Mouse (Mus musculus) brain, embryonic 14.5 days (tissue): ENCODE results near the gene Ncam2. TPM values are rescaled to one million over a fixed set of nuclear protein-coding genes. Genes with fewer than 3 reads are reported as not detected.
A peak's percentile ranks its signal among the peaks of the same experiment; 100 is the strongest.

Experiments
- DNase-seq: peaks from one replicate; pipeline ENCODE4 v3.0.0-alpha.2; 2011; ENCODE audit warnings: low read depth
- CTCF ChIP-seq: fragments of 200-500 bp; IDR thresholded peaks from 2 replicates; pipeline ENCODE4 v1.5.1; 2012; ENCODE audit warnings: inconsistent platforms, mild to moderate bottlenecking, moderate library complexity, borderline replicate concordance; ENCODE audit not compliant: insufficient read depth, insufficient read length; ENCODE audit errors: extremely low read depth
- POLR2A ChIP-seq: fragments of 200-500 bp; IDR thresholded peaks from 2 replicates; pipeline ENCODE4 v1.6.1; 2012; ENCODE audit warnings: mild to moderate bottlenecking, inconsistent platforms, borderline replicate concordance; ENCODE audit not compliant: poor library complexity, insufficient read depth, insufficient read length, severe bottlenecking; ENCODE audit errors: extremely low read depth
- polyA plus RNA-seq: library from polyadenylated mRNA; depleted of rRNA; stranded (reverse); fragments of >200 nt; gene quantifications from 2 replicates; pipeline ENCODE4 v1.2.3, GENCODE M21; 2012

Ncam2 gene
- polyA plus RNA-seq, 1 experiment, result 11.5 TPM

DNA sequence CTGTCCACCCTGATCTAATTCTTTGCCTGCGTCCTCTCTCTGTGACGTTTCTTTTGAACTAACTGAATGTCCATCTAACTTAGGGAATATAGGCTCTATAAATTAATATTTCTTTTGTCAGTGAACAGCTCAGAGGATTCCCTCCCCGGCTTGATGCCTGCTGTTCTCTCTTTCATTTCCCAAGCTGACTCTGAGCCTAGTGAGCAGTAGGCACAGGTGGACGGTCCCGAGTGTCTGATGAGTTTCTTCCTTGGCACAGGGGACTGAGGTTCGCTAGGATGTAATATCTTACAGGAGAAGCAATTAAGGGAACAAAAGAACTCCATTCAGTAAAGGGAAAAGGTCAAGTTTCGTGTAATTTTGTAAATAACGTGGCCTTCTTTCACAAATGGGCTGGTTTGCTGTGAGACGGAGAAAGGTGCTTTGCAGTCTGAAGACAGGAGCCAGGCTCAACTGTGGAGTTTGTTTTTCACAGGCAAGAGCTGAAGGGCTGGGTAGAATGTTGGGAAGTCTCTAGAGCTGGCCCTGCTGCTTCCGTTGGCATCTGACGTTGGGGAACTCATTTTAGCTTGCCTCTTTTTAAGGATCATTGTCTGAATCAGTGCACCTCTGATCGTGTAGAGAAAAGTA is 4.0 kb downstream of the Ncam2 start:
- peak; percentile 52 for DNase-seq
- TF ChIP-seq CTCF (no peak), POLR2A (no peak)

DNA sequence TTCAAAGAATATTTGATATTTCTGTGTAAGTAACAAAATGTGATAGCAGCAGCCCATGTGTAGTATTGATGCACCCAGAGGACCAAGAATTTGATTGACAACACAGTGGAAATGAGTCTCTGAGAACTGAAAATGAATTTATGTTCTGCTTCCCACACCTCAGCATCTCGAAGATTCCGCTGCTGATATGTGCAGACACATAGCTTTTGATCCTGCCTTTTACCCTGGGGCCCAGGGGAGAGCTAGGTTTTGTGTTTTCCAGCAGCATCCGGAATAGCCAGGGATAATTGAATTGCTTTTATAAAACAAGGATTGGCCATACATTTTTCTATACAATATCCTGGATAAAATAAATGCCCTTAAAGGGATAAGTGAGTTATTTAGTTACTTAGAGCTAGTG is 20.7 kb downstream of the Ncam2 start:
- no peak for TF ChIP-seq POLR2A

DNA sequence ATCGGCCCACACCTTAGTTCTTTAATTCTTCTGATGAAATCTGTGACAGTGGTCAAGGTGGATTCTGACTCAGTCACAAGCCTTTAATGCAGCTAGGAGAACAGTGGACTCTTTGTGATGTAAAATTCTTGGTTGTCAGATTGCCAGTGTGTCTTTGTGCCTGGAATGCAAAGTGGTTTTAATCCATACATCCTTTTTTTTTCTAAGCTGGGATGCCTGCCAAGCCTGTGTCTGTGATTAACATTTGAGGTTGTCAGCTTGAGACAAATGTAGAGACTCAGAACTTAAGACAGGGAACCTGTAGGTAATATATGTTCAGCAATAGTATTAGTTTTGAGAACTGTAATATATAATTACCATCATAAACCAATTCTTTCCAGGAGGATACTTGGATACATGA is 23.3 kb downstream of the Ncam2 start:
- DNase-seq, result peak; percentile 94
- TF ChIP-seq CTCF (no peak), POLR2A (no peak)

More for the DNA sequence above, 20.7 kb downstream of the Ncam2 start:
- DNase-seq, result peak; percentile 69

DNA sequence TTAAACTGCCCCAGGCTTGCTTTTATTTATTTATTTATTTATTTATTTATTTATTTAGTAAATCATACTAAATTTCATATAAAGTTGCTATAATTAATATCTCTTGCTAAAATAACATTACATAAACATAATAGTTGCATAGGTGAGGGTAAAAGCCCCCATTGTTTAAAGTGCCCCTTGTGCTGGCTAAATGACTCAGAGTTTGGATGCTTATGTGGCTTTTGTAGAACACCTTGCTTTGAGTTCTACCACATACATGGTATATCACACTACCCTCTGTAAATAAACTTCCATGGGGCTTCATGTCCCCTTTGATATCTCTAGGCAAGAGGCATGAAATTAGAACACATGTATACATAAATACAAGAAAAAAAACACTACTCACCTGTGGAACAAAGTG is 23.8 kb downstream of the Ncam2 start:
- DNase-seq, result no peak
- no peak for TF ChIP-seq CTCF
- TF ChIP-seq POLR2A, result no peak

DNA sequence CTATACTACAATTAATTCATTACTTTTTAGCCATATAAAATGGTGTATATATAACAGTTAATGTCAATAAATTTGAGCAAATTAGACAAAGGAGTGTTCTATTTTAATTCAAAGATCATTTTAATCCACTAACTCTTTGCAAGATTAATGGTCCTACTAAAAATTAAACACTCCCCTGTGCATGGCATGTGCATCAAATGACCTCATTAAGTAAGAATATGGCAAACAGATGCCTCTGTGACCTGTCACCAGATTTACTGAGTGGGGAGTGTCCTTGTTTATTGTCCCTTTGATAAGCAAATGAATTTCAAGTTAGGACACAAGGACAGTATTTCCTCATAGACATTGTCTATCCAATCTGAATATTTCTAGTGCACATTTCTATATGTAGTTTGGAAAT is 54.4 kb downstream of the Ncam2 start:
- DNase-seq, result no peak
- TF ChIP-seq POLR2A, result no peak
- no peak for TF ChIP-seq CTCF

DNA sequence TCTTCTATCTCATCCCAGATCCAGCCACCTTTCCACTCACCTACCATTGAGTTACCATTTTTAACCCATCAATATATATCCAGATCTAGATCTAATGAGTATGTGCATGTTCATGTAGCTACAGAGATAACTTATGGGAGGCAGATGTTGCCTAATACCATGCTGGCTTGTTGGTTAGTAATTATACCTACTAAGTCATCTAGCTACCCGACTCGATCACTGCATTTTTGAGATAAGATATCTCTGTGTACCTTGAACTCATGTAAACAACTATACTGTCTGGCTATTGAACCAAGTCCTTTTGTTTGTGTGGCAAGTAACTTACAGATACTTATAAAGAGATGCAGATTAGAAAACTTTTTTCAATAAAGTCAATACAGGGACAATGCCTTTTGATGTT is 59.9 kb downstream of the Ncam2 start:
- TF ChIP-seq POLR2A (no peak), CTCF (no peak)
- no peak for DNase-seq

DNA sequence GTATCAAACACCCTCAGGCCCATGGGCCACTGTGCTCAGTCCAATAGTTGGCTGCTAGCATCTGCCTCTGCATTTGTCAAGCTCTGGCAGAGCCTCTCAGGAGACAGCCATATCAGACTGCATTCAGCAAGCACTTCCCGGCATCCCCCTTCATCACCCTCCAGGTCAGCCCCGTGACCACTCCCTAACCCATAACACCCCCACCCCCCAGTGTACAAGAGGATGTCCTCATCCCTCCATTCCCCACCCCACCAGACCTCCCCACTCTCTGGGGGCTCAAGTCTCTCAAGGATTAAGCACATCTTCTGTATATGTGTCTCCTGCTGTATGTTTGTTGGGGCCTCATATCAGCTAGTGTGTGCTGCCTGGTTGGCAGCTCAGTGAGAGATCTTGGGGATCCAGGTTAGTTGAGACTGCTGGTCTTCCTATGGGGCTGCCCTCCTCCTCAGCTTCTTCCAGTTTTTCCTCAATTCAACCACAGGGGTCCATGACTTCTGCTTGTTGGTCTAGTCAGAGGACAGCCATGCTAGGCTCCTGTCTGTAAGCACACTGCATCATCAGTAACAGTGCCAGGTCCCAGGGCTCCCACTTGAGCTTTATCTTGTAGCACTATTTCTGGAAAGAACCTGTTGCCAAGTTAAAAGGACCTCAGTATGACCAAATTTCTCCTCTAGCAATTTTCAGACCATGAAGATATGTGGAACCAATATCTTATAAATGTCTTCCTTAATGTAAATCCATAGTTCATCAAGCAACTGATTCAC is 73.3 kb downstream of the Ncam2 start:
- no peak for TF ChIP-seq POLR2A
- no peak for TF ChIP-seq CTCF
- no peak for DNase-seq

DNA sequence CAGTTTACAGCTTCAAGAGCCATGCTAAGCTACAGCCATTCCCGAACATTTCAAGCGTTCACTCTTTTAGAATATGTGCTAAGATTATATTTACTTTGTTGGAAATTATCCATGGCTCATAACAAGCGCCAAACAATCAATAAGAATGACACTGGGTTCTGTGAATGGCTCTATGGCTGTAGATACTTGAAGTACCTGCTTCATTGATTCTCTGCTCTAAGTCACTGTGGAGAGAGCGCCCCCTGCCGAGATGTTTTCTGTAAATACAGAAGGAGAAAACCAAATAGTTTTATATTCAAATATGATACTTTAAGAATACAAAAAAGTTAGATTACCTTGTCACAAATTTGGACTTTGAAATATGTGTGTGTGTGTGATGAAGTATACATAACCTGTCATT is 83.7 kb downstream of the Ncam2 start:
- TF ChIP-seq POLR2A, result no peak
- TF ChIP-seq CTCF, result peak; percentile 46; the same call in 1 of the 2 replicates
- peak; percentile 84 for DNase-seq

DNA sequence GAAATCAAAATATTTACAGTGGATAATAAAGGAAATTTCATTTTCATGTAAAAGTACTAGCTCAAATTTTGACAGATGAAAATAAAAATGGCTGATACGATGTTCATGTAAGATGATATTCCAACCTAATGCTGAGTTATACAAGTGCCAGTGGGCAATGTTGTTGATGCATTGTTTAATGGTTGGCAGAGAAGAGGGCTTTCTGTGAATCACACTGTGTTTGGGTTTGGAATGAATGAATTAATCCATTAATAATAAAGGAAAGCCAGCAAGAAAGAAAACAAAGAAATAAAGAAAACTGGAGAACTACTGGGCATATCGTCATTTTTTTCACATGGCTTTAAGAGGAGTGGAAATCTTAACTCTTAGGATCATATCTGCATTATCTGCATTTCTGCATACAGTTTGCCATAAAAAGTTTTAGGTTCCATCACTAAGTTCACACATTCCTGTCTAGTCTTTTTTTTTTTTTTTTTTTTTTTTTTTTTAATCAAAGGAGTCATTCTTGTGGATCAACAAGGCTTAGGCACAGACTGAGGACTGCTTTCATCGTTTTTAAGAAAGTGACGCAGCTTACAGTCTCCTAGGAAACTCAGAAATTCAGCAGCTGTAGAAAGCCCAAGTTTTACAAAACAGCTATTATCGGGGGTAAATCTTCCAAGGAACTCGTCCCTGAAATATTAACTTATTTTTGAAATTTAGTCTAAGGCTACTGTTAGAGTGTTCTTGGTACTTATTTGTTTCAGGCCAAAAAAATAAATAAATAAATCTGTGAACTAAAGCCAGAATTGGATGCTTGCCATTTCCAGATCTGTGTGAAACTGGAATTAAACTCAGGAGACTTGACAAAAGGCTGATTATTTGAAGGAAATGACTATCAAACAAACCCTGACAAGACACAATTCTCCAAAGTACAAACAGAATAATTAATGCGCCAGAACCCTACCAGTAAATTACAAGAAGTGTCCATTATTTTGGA is 84.7 kb downstream of the Ncam2 start:
- peak; percentile 87 for DNase-seq
- TF ChIP-seq POLR2A (no peak), CTCF (no peak)

DNA sequence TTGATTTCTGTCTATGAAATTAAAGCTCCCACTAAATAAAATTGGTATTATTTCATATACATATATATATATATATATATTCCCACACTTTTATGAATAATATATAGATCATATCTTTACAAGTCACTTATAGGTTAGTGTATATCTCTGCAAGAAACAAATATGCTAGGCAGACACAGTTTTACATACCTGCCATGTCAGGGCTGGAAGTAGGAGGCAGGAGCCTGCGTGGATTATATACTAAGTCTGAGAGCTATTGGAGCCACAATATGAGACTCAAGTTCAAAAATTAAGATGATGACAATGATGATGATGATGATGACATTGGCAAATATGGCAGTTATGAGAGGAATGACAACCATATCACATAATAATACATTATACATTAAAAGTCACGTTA is 85.4 kb downstream of the Ncam2 start:
- TF ChIP-seq POLR2A (no peak), CTCF (no peak)
- DNase-seq, result no peak

DNA sequence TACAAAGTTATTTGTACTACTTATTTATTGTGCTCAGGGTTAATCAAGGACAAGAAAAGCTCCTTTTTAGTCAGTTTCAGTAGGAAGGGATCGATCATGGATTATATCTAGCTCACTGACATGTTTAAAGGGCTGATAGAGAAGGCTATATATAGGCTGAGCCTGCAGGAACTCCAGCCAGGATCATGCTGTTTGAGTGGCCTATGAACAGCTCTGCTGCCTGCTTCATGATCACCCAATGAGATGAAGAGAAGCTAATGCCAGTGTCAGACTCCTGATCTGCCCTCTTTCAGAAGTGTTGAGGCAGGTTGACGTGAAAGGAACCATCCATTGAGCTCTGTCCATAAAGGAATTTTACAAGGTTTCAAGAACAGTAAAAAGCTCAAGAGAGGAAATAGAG is 103.3 kb downstream of the Ncam2 start:
- no peak for DNase-seq
- TF ChIP-seq CTCF (no peak), POLR2A (no peak)

DNA sequence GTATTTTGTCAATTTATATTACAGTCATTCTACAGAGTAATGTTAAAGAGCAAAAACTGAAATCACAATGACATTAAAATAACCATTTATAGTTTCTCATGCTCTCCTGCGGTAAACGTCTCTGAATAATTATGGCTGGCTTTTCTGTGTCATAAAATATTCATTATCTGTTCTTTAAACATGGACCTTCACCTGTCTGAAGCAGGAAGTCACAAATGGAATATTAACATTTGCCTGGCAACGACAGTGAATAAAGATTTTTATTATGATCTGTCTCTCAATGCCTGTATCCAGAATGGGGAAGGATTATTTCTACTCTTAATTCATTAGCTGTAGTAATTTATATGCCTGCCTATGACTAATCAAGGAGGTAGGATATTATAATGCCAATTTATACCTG is 108.7 kb downstream of the Ncam2 start:
- TF ChIP-seq CTCF (no peak), POLR2A (no peak)
- no peak for DNase-seq
